Mouse (Mus musculus) cortical plate, adult 2 months (tissue): ENCODE measurements around the gene Csf1.

Experiments used
- CTCF ChIP-seq: fragments of 200-500 bp; IDR thresholded peaks from 2 replicates; pipeline ENCODE4 v1.5.1; 2011; ENCODE audit warnings: mild to moderate bottlenecking, control low read depth, low read length; ENCODE audit not compliant: insufficient read depth; ENCODE audit errors: extremely low read depth
- POLR2A ChIP-seq: fragments of 200-500 bp; IDR thresholded peaks from 2 replicates; pipeline ENCODE4 v1.6.1; 2011; ENCODE audit warnings: mild to moderate bottlenecking, low read length, control low read depth; ENCODE audit not compliant: insufficient read depth; ENCODE audit errors: extremely low read depth

GRCm38 (mm10) chr3:107763552-107763951 lies 3.3 kb upstream of the Csf1 start:
- TF ChIP-seq CTCF (no peak), POLR2A (no peak)
